Mouse (Mus musculus) splenic B cell, adult 2 months (primary cell): ENCODE measurements around the gene Grcc10.

Source experiments
- DNase-seq: peaks from one replicate; pipeline ENCODE4 v3.0.0-alpha.2; 2011; ENCODE audit warnings: low read depth, low spot score
- H3K27me3 ChIP-seq: 2 replicates; pipeline ENCODE4 v1.6.1; 2012; ENCODE audit warnings: mild to moderate bottlenecking, low read length, moderate library complexity, mixed read lengths; ENCODE audit not compliant: control insufficient read depth, poor library complexity, insufficient read depth, severe bottlenecking
- H3K36me3 ChIP-seq: 2 replicates; pipeline ENCODE4 v1.6.1; 2012; ENCODE audit warnings: mild to moderate bottlenecking, low read length, moderate library complexity, mixed read lengths; ENCODE audit not compliant: control insufficient read depth, poor library complexity, insufficient read depth, severe bottlenecking

Gene Grcc10

DNA sequence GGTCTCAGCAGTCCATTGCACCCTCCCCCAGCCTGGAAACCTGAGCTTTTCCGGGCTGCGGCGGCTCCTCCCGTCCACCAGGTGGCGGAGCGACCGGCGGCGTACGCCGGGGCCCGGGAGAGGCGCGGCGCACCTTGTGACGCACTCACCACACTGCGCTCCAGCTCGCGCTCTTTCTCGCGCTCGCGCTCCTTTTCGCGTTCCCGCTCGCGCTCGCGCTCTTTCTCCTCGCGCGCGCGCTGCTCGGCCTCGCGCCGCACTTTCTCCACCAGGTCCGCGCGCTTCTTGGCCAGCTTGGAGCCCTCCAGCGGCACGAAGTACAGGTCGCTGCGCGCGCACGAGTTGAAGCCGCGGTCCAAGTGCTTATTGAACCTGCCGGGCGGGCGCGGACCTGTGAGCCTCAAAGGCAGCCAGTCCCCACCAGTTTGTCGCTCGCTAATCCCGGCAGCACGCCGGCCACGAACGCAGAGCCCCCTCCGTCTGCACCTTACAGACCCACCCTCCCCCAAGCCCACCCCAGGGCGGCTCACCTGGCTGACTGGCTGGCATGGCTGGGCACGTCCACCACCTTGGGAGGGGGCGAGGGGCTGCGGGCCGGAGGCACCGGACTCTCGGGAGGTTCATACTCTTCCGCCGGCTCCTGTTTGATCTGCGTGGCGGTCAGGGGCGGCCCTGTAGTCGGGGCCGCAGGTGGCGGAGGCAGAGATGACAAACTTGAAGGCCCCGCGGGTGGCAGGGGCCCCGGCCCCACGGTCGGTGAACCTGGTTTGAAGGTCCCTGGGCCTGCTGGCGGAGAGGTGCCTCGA lies 4.5 kb upstream of the Grcc10 start:
- no peaks in the 10 kb centered on the region; the same call in 1 of the 2 replicates for H3K36me3 ChIP-seq
- no peaks in the 10 kb centered on the region for H3K27me3 ChIP-seq
- peak; percentile 96 for DNase-seq

DNA sequence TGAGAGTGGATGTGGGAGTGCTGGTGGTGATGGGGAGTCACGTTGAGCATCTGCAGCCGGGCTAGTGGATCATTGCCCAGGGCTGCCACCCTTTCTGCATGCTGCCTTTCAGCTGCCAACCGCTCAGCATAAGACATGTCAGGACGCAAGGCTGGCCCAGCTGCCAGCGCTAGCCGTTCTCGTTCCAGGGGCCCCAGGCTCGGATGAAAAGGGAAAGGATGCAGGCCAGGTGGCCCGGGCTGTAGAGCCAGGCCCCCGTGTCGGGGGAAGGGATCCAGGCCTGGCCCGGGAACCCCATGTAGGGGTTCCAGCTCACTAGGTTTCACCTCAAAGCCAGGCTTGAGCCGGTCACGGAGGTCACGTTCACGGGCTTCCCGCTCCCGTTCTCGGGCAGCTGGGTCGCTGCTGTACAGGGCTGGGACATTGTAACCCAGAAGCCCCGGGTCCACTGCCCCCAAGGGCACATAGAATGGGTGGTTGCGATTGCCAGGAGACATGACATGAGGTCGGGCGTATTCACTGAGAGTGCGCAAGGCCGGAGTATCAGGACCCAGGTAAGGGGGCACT lies 3.7 kb upstream of the Grcc10 start:
- Histone ChIP-seq H3K36me3 (no peaks in the 10 kb centered on the region; the same call in 1 of the 2 replicates), H3K27me3 (no peaks in the 10 kb centered on the region)
- DNase-seq: no peak

DNA sequence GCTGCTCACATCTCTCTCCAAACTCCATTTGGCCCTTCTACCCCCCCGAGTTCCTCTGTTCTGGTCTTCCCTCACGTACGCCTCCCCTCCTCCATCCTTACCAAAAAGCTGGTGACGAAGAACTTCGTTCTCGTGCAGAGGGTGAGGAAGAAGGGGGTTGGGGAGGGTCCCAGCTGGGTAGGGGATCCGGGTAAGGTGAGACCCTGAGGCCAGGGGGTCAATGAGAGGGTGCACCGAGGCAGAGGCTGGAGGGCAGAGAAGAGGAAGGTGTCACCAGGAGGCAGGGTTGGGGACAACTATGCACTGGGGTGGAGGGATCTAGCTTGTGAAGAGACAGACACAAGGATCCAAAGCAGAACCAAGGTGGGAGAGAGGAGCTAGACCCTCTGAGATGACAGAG lies 2.5 kb upstream of the Grcc10 start:
- DNase-seq: no peak
- H3K27me3 ChIP-seq: no peaks in the 10 kb centered on the region
- no peaks in the 10 kb centered on the region; the same call in 1 of the 2 replicates for H3K36me3 ChIP-seq

DNA sequence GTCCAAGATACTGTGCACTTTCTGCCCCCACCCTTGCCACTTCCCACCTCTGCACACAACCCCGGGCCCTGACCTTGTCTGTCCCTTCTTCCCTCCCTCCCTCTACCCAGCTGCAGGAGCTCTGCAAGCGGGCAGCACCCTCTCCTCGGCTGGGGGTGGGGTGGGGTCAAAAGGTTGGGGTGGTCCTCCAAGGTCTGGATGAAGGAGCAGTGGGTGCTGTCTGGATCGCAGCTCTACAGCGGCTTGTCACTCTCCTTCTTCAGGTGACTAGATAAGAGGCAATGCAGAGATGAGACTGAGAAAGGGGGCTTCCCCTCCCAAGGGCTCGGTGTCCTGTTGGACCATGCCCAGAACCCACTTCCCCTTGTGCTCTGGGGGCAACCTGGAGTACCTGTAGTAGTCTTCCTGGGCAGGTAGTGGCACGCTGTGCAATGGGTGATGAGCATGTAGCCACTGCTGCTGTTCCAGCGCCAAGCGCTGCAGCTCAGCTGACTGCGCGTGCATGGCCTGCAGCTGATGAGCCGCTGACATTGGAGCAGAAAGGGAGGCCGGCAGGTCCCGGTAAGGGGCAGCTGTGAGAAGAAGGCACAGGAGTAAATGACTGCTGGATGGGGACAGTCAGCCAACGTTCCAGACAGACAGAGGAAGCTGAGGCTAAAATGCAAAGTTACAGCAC lies 1.8 kb upstream of the Grcc10 start:
- Histone ChIP-seq H3K27me3 (no peaks in the 10 kb centered on the region), H3K36me3 (no peaks in the 10 kb centered on the region; the same call in 1 of the 2 replicates)
- no peak for DNase-seq

DNA sequence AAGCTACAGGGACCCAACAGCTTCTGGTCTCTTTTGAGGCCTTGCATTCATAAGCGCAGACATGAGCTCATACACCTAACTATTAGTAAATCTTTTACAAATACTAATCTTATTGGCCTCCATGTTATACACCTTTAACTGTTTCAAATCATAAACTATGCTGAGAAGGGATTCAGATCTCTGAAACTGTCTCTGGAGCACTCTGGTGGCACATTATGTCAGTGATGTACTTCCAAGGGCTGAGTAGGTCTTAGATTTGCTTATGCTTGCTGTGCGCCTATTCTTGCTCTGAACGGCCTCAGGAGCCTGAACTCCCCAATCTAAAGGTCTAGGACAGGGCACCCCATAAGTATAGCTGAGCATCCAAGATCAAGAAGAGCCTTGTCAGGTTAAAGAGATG lies 668 bp upstream of the Grcc10 start:
- Histone ChIP-seq H3K36me3 (no peaks in the 10 kb centered on the region; the same call in 1 of the 2 replicates), H3K27me3 (no peaks in the 10 kb centered on the region)
- no peak for DNase-seq

DNA sequence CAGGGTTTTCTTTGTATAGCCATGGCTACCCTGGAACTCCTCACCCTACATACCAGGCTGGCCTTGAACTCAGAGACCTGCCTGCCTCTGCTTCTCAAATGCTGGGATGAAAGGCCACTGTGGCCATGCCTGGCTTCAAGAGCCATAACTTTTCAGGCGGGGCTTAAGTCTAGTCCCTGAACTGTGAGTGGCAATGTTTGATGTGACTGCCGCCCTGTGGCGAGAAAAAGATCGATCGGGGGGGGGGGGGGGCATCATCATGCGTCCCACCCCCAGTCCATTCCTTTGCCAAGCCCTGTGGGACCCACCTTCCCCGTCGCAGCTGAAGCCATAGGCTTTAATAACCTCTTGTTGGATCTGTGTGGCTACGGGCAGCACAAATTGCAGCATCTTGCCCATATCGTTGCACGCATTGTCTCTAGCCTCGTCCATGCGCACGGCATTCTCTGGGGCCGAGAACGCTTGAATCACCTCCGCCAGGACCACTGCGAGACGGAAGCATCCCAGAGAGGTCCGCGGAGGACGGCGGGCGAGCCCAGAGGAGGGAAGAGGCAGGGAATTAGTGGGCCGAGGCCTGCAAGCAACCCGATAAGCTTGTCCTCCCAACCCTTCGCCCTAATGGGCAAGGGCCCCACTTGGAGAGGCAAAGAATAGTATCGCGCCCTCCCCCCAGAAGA lies 825 bp downstream of the Grcc10 start:
- peak; percentile 79 for DNase-seq
- Histone ChIP-seq H3K36me3 (no peaks in the 10 kb centered on the region; the same call in 1 of the 2 replicates), H3K27me3 (no peaks in the 10 kb centered on the region)

DNA sequence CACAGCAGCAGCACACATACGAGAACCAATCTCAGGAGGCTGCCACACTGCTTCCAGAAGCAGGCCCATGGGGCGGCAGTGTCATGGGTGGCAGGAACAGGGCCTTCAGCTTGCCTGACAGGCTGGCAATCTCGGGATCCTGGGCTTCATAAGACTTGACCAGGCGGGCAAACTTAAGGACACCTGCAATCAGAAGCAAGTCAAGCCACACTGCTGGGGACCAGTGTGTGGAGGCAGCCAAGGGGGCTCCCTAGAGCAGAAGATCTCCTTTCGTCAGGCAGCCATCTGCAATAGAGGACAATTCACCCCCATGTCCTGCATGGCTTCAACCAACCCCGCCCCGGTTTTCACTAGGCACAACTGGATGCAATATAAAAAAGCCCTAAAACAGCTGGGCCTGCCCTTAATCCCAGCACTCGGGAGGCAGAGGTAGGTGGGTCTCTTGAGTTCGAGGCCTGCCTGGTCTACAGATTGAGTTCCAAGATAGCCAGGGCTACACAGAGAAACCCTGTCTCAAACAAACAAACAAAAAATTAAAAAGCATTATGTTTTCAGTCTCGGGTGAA lies 1.9 kb downstream of the Grcc10 start:
- no peaks in the 10 kb centered on the region; the same call in 1 of the 2 replicates for H3K36me3 ChIP-seq

DNA sequence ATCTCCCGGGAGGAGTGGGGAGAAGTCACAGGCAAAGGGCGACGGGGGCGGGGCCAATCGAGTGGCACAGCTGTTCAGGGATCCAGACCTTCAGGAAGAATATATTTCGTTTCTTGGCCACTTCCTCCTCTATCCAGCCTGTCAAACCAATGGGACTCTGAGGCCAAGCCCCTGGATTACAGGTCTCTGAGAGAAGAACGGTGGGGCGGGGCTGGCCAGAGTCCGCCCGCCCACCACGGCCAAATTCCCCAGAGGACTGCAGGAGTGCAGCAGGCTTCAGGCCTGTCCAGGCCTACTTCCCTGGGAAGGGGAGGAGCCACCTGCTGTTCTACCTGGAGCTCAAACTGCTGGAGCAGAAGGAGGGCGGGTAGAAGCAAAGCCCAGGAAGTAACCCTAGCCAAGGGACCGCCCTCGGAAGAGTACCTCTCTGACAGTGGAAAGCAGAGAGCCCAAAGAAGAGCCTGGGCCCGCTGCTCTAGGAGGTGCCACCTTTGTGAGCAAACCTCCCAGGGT lies 2.6 kb downstream of the Grcc10 start, which contains the start of gene Ptpn6:
Gene Ptpn6 (minus strand): TSS at position 204 of the 513 bp plus-strand sequence.
- H3K36me3 ChIP-seq: no peaks in the 10 kb centered on the region; the same call in 1 of the 2 replicates
- peak; percentile 41 for DNase-seq
- H3K27me3 ChIP-seq: no peaks in the 10 kb centered on the region

More for the DNA sequence above, 1.9 kb downstream of the Grcc10 start:
- H3K27me3 ChIP-seq: no peaks in the 10 kb centered on the region
- no peak for DNase-seq

DNA sequence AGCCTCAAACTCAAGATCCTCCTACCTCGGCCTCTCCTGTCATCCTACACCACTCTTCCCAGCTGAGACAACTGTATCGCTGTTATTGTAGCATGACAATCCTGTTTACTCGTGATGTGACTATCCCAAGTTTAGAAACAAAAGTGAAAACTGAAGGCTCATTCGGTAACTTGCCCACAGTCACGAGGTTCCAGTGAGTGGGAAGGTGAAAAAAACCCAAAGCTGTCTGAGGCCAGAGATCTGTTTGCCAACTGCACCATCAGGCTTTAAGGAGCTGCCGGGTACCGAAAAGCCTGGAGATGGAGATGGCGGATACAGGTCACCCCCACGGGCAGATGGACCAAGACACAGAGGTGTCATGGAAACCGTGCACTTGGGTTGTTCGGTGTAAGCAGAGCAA lies 4.1 kb downstream of the Grcc10 start:
- Histone ChIP-seq H3K36me3 (no peaks in the 10 kb centered on the region), H3K27me3 (no peaks in the 10 kb centered on the region)
- no peak for DNase-seq

DNA sequence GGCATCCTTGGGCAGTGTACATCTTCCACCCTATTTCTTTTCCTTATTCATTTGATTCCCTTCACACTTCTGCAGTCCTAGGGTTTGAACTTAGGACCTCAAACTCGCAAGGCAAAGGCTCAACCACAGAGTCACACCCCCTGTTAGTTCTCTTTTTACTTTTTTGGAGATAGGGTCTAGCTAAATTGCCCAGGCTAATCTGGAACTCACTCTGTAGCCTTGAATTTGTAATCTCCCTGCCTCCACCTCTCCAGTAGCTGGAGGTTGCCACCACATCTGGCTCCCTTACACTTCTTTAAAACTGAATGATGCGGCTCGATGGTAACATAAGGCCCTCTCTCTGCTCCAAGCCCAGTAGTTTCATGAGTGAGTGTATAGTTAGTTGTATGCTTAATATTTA lies 6.8 kb downstream of the Grcc10 start:
- H3K27me3 ChIP-seq: no peaks in the 10 kb centered on the region
- no peak for DNase-seq
- H3K36me3 ChIP-seq: peaks cover 9% of the 10 kb centered on the region

DNA sequence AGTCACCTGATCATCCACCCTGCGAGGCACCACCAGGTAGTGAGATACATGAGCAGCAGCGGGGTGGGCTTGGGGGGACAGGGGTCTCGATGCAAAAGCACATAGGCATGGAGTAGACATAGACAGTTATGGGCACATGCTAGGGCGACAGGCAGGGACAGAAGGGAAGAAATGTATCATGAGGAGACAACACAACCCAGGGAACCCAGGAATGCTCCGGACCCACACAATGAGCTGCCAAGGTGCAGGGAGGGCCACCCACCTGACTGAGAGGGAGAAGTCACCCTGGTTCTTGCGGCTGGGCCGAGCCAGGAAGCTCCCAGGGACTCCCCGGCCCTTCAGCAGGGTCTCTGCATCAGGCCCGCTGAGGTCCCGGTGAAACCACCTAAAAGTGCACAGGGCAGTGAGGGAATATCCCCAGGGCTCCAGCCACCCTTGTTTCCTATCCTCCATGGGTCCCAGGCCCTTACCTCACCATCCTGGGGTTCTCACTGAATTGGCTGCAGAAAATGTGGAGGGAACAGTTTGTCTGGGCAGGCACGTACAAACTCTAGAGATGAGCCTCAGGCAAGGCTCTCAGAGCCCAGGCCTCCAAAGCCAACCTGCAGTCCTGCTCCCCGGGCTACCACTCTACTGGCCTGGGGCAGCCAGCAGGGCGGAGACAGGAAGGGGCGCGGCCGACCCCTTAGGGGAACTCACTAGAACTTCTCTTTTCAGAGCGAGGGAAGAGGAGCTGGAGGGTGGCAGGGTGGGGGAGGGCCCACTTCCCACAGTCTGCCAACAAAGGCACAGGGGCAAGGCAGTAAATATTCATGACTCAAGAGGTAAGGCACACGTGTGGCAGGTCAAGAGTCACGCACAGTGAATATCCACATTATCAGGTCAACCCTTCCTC lies 8.5 kb downstream of the Grcc10 start:
- DNase-seq: peak; percentile 87
- Histone ChIP-seq H3K36me3 (peaks cover 22% of the 10 kb centered on the region), H3K27me3 (no peaks in the 10 kb centered on the region)

DNA sequence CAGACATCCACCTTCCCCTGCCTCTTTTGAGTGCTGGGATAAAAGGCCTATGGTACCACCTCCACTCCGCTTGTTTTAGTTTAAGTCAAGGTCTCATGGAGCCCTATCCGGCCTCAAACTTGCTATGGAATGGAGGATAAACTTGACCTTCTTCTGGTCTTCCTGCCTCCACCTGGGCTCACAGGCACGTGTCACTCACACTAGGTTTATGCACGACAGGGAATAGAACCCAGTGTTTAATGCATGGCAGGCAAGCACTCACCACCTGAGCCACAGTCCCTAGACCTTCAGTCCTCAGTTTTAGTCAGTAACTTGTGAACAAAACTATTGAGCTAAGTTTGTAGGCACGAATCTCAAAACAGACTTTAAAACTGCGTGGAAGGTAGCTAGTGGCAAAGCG lies 10.1 kb downstream of the Grcc10 start:
- DNase-seq: no peak
- Histone ChIP-seq H3K27me3 (no peaks in the 10 kb centered on the region), H3K36me3 (peaks cover 35% of the 10 kb centered on the region)

DNA sequence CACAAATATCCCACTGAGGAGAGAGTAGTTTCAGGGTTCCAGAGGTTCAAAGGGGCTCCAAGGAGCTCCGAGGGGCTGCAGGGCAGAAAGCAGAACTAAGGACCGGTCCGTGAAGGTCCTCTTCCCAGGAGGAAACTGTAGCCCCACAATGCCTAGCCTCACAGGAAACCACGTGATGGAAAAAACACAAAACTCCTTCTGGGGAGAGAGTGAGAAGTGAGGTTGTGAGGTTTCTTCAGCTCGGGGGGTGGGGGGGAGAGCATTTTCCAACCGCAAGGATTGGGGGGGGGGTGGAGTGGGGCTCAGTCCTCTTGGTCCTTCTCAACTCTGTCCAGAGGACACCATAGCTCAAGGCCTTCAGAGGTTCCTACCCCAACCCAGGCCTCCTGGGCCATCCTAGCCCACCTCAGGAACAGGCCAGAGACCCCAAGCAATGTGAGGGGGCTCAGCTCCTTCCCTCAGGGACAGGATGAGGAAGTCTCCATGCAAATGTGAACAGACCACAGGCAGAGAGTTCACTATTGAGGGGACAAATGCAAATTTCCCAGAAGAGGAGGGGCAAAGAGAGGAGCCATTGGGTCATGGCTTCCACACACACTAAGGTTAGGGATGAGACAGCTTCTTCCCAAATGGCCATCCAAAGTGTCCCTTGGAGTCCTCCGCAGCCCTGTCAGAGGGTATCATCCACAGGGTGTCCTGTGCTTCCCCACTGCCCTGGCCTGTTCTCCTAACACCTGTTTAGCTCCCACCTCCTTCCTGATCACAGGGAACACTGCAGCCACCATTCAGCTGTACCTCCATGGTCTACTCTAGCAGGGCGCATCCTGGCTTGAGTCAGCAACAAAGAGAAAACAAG lies 11.1 kb downstream of the Grcc10 start:
- Histone ChIP-seq H3K27me3 (no peaks in the 10 kb centered on the region), H3K36me3 (peaks cover 35% of the 10 kb centered on the region)
- peak; percentile 91 for DNase-seq
